Mouse (Mus musculus) heart, embryonic 11.5 days (tissue): ENCODE results near the gene Drd5. TPM values are rescaled to one million over a fixed set of nuclear protein-coding genes. Genes with fewer than 3 reads are reported as not detected.

Experiments used
- ATAC-seq: fragments of 200-750 bp; cut with Nextera tagmentation; replicated peaks from 2 replicates; pipeline ENCODE4 v1.8.0; 2017; ENCODE audit warnings: moderate library complexity; ENCODE audit not compliant: insufficient number of reproducible peaks, low FRiP score, low TSS enrichment
- H3K27ac ChIP-seq: fragments of 300-500 bp; sonication (generic); 2 replicates; pipeline ENCODE4 v1.5.1; 2014; ENCODE audit warnings: mild to moderate bottlenecking, low read depth, low read length
- H3K27me3 ChIP-seq: fragments of 300-500 bp; sonication (generic); 2 replicates; pipeline ENCODE4 v1.6.1; 2014; ENCODE audit warnings: mild to moderate bottlenecking, low read length, mixed read lengths; ENCODE audit not compliant: control insufficient read depth, insufficient read depth
- H3K36me3 ChIP-seq: fragments of 300-500 bp; sonication (generic); 2 replicates; pipeline ENCODE4 v1.6.1; 2014; ENCODE audit warnings: mild to moderate bottlenecking, low read length, moderate library complexity, mixed read lengths; ENCODE audit not compliant: control insufficient read depth, insufficient read depth
- H3K4me1 ChIP-seq: fragments of 300-500 bp; sonication (generic); 2 replicates; pipeline ENCODE4 v1.6.1; 2014; ENCODE audit warnings: low read length; ENCODE audit not compliant: control insufficient read depth, insufficient read depth
- H3K4me2 ChIP-seq: fragments of 300-500 bp; sonication (generic); 2 replicates; pipeline ENCODE4 v1.6.1; 2014; ENCODE audit warnings: mild to moderate bottlenecking, moderate library complexity
- H3K4me3 ChIP-seq: fragments of 300-500 bp; sonication (generic); 2 replicates; pipeline ENCODE4 v1.5.1; 2014; ENCODE audit warnings: low read depth, low read length
- H3K9ac ChIP-seq: fragments of 300-500 bp; sonication (generic); 2 replicates; pipeline ENCODE4 v1.6.1; 2014; ENCODE audit warnings: mild to moderate bottlenecking, low read depth, low read length, moderate library complexity
- H3K9me3 ChIP-seq: fragments of 300-500 bp; sonication (generic); replicated peaks from 2 replicates; pipeline ENCODE4 v1.6.1; 2016; ENCODE audit warnings: low read length; ENCODE audit not compliant: control insufficient read depth
- WGBS: fragments of 180-500 bp; shearing (Covaris S2); extraction: QIAGEN DNeasy Blood & Tissue Kit; methylation state at CpG from one replicate; pipeline ENCODE4 v1.1.7; 2014; ENCODE audit not compliant: insufficient replicate concordance; 5-methylcytosine and 5-hydroxymethylcytosine counted together
- polyA plus RNA-seq: library from polyadenylated mRNA; unstranded; fragments of >200 nt; fragmentation: Nextera tagmentation; extraction: Ambion mirVana; gene quantifications from 2 replicates; pipeline ENCODE4 v1.2.1, GENCODE M21; 2014

Drd5 gene
- polyA plus RNA-seq, 1 experiment from 2014 or later = not detected

DNA sequence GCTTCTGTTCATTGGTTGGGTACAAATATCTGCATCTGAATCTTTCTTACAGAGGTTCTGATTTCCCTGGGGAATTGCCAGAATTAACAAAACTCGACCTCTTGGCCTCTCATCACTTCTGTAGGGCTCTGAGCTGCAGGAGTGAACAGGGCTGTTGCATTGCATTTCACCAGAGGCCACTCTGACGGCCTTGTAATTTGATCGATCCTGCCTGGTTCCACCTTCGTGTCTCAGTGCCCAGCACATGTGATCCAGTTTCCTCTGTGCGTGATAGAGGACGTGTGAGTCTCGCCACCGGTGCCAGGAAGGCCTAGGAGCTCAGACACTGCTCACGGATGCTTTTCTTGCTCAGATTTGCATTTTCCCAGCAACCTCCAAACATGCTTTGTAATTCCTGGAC lies 33.4 kb upstream of the Drd5 start:
- H3K9ac ChIP-seq = no peak overlapping the region
- H3K4me3 ChIP-seq = no peak overlapping the region
- no peaks in the 10 kb centered on the region for H3K36me3 ChIP-seq
- 60% methylated on average over 9 of the region's 9 CpGs for WGBS
- H3K27me3 ChIP-seq = peaks cover 2% of the 10 kb centered on the region
- no peaks in the 10 kb centered on the region for H3K9me3 ChIP-seq
- ATAC-seq = no peak
- H3K4me2 ChIP-seq = no peak overlapping the region
- no peaks in the 10 kb centered on the region for H3K4me1 ChIP-seq
- no peak overlapping the region for H3K27ac ChIP-seq

DNA sequence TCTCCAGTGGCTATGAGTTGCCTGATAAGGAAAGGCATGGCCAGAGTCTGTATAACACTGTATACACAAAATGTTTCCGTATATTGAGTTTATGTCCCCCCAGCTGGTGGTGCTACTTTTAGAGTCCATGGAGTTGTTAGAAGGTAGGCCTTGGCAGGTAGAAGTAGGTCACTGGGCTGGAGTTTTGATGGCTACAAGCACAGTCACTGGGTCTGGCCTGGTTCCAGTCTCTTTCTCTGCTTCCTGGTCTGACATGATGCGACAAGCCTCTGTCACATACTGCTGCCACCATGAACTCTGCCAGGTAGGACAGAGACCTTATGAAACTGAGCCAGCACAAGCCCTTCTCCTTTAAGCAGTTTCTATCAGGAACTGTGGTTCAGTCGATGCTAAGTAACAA lies 30.7 kb upstream of the Drd5 start:
- ATAC-seq = no peak

DNA sequence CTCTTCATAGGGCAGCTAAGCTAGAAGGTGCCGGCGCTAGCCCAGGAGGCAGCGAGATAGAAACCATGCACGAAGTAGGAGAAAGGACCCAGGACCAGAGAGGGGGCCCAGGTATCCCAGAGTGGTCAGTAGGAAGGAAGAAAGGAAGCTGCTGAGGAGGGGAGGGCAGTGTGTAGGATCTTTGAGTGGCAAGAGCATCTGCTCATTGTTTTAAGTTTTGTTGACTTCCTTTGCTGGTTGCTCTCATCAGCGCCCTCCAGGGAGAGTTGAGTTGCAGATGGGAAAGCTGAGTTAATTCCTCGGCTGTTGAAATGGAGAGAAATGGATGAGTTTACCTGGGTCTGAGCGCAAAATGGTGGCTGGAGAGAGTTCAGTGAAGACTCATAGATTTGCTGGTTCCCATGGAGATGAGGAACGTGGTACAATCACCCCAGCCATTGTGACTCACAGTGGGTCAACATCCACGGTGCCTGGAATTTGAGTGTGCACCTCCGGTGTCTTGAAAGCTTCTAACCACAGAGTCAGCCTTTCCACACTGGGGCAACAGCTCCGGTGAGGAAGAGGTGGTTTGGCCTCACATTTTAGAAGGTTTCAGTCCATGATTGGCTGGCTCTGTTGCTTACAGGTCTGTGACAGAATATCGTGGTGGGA lies 17.3 kb upstream of the Drd5 start:
- H3K9me3 ChIP-seq = no peaks in the 10 kb centered on the region
- H3K27ac ChIP-seq = no peak overlapping the region
- H3K4me3 ChIP-seq = no peak overlapping the region
- no peak overlapping the region for H3K9ac ChIP-seq
- H3K27me3 ChIP-seq = no peaks in the 10 kb centered on the region
- no peaks in the 10 kb centered on the region for H3K4me1 ChIP-seq
- WGBS = 78% methylated on average over 12 of the region's 12 CpGs
- no peak overlapping the region for H3K4me2 ChIP-seq
- no peak for ATAC-seq
- H3K36me3 ChIP-seq = no peaks in the 10 kb centered on the region

More for the DNA sequence above, 30.7 kb upstream of the Drd5 start:
- Histone ChIP-seq H3K9ac (no peak overlapping the region), H3K9me3 (no peaks in the 10 kb centered on the region), H3K36me3 (no peaks in the 10 kb centered on the region), H3K4me1 (no peaks in the 10 kb centered on the region), H3K4me2 (no peak overlapping the region), H3K27ac (no peak overlapping the region), H3K27me3 (no peaks in the 10 kb centered on the region), H3K4me3 (no peak overlapping the region)
- WGBS = 72% methylated on average over 3 of the region's 3 CpGs

DNA sequence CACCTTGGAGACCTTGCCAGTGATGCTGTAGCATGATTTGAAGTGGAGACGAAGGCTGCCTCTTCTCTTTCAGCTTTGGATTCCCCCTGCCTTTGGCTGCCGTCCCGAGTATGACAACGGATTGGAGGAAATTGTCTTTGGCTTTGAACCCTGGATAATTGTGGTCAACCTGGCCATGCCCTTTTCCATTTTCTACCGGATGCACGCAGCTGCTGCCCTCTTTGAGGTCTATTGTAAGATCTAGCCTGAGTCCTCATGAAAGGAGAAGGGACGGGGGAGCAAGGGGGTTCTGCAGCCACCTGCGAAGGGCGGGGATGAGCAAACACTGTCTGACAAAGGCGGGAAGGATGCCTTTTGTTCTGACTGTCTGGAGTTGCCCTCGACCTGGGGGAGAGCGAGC lies 16.5 kb upstream of the Drd5 start:
- no peak for ATAC-seq
- H3K4me1 ChIP-seq = no peaks in the 10 kb centered on the region
- no peaks in the 10 kb centered on the region for H3K36me3 ChIP-seq
- H3K4me3 ChIP-seq = no peak overlapping the region
- H3K9ac ChIP-seq = no peak overlapping the region
- WGBS = 61% methylated on average over 12 of the region's 12 CpGs
- H3K27ac ChIP-seq = no peak overlapping the region
- H3K9me3 ChIP-seq = no peaks in the 10 kb centered on the region
- H3K4me2 ChIP-seq = no peak overlapping the region
- H3K27me3 ChIP-seq = no peaks in the 10 kb centered on the region

DNA sequence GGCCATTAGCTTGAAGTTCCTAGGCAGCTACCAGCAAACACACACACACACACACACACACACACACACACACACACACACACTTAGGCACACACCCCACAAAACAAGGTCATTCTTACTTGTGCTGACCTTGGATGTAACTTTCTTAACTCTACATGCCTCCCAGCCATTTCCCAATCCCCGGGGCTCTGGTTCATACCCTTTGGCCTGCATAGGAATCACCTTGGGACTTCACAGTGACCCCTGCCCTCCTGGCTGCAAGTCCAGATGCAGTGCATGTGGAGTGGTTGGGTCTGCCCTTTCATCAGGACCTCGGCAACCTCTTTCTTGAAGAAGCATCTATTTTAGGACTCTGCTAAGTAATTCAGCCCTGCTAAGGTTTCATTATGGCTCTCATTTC lies 13.9 kb upstream of the Drd5 start:
- 72% methylated on average over 2 of the region's 2 CpGs for WGBS
- no peak for ATAC-seq
- Histone ChIP-seq H3K27ac (no peak overlapping the region), H3K27me3 (0 out of 2 replicates have a peak, but pooled peaks cover 3% of the 10 kb centered on the region), H3K9me3 (no peaks in the 10 kb centered on the region), H3K4me1 (no peaks in the 10 kb centered on the region), H3K4me3 (no peak overlapping the region), H3K4me2 (no peak overlapping the region), H3K9ac (no peak overlapping the region), H3K36me3 (no peaks in the 10 kb centered on the region)

DNA sequence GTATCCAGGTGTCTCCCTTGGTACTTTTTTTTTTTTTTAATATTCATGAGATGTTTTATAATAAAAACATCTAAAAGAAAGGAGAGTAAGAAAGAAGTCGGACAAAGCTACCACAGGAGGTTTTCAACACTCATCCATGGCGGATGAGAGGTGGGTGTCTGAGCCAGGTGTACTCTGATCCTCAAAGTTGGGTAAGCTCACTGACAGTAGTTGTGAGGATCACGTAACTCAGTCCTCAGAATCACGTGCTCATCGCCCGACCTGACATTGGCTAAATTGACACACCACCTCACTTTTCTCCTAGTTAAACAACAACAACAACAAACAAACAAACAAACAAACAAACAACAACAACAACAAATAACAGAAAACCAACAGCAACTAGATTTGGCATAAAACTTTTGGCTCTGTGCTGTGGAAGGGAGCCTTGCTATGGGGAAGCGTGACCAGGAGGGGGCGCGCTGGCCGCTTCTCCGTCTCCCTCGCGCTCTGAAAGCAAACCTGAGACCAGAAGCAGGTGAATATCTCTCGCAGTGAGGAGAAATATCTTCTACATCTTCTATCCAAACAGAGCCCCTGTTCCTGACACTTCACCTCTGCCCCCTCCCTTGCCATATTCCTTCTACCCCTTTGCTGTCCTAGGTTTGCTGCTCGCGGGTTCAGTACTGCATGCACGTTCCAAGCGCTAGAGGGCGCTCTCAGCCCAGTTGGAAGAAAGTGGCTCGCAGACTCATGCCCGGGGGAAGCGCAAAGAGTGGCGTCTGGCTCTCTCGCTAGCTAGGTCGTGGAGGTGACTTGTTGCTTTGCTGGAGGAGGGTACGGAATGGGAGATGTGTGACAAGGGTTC lies 11.7 kb upstream of the Drd5 start:
- H3K4me3 ChIP-seq = peak overlapping the region; percentile 35
- H3K9me3 ChIP-seq = no peaks in the 10 kb centered on the region
- H3K27ac ChIP-seq = no peak overlapping the region
- 0 out of 2 replicates have a peak, but pooled peaks have one; percentile 64 for ATAC-seq
- WGBS = 9% methylated on average over 26 of the region's 26 CpGs
- H3K27me3 ChIP-seq = 0 out of 2 replicates have a peak, but pooled peaks cover 3% of the 10 kb centered on the region
- no peaks in the 10 kb centered on the region for H3K36me3 ChIP-seq
- no peaks in the 10 kb centered on the region for H3K4me1 ChIP-seq
- peak overlapping the region; percentile 64 for H3K4me2 ChIP-seq
- no peak overlapping the region for H3K9ac ChIP-seq

DNA sequence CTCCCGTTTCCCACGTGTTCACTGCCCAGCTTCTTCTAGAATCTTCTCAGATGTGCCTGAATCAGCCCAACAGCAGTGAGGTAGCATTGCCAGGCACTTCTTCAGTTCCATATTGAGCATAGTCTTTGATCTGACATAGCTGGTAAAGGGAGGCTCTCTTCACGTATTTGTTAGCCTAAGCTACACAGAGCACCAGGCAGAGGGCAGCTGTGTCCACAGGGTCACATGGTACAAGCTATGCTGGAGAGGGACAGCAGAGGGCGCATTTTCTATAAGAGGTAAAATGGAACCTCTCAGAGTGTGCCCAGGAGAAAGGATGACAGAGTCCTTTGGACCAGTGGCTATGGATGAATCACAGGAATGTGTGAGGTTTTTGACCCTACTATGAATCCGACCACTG lies 10.3 kb upstream of the Drd5 start:
- Histone ChIP-seq H3K36me3 (no peaks in the 10 kb centered on the region), H3K27ac (no peak overlapping the region), H3K4me3 (no peak overlapping the region), H3K4me2 (no peak overlapping the region), H3K27me3 (0 out of 2 replicates have a peak, but pooled peaks cover 3% of the 10 kb centered on the region), H3K4me1 (no peaks in the 10 kb centered on the region), H3K9me3 (no peaks in the 10 kb centered on the region), H3K9ac (no peak overlapping the region)
- ATAC-seq = no peak
- WGBS = 48% methylated on average over 5 of the region's 5 CpGs

DNA sequence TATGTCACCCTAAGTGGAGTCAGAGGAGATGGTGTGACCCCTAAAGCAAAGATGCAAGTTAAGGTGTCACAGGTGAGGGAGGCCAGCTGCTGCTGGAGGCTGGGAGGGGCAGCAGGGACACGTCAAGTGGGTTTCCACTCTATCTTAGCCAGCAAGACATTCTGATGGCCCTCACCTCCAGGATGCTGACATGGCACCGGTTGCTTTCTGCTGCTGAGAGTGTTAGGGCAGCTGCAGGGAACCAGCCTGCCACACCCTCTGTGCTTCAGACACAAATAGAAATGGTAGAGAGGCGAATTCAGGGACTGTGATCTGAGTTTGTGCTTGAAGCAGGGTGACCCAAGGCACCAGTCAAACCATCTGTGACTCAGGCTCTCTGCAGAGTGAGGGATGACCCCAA lies 9.4 kb upstream of the Drd5 start:
- H3K4me3 ChIP-seq = no peak overlapping the region

More for the DNA sequence above, 9.4 kb upstream of the Drd5 start:
- WGBS = 51% methylated on average over 3 of the region's 3 CpGs
- Histone ChIP-seq H3K27me3 (peaks cover 5% of the 10 kb centered on the region; the same call in 1 of the 2 replicates), H3K27ac (no peak overlapping the region), H3K9ac (no peak overlapping the region), H3K36me3 (no peaks in the 10 kb centered on the region), H3K4me1 (no peaks in the 10 kb centered on the region), H3K9me3 (no peaks in the 10 kb centered on the region), H3K4me2 (no peak overlapping the region)
- no peak for ATAC-seq
